Mouse (Mus musculus) retina, adult 2 months (tissue): ENCODE data around the gene Maged1.
"Not testable (repeated sequence)": the region's sequence is repeated elsewhere in the genome, so short reads cannot be mapped to it uniquely, and the experiment has no call there.

Experiments
- DNase-seq: peaks from one replicate; pipeline ENCODE4 v3.0.0-alpha.2; 2012; ENCODE audit warnings: low read depth, low spot score

The Maged1 gene

DNA sequence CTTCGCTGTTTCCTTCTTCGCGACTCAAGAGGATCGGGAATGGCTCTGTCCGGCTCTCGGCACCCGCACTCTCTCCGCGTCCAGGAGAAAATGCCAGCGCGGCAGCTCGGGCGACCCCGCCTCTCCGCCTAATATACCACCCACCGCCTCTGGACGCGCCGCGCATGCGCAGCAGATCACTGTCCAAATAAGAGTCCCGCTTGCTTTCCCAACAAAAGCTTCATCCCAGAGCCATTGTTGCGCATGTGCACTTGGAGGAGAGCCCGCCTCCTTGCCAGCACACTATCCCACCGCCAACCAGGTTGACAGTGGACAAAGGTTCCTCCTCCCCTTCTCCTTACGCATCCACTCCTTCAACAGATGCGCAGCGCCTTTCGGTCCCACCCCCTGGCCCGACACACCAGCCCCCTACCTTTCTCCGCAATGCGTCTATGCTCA lies at the start of gene Maged1:
Gene Maged1, minus strand, starts transcription at position 226 of the 438 bp plus-strand sequence.
- DNase-seq, result peak; percentile 83

GRCm38 (mm10) chrX:94580251-94580650 lies 38.3 kb upstream of the Maged1 start:
- no peak for DNase-seq

DNA sequence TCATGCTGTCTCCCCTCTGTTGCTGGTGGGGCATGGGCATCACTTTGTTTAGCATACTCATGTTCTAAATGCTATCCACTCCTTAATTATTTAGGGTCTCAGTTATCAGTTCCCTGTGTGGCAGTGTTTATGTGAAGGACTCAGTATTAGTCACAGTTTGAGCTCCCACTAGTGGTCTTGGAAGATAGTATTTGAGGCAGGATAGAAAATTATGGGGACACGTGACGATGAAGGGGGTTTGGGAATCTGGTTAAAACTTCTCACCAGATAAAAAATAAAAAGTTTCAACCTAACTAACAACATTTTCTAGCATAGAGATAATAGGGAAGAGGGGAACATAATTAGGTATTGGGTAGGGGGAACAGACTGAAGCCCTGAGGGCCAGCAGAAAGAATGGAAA lies 22.8 kb upstream of the Maged1 start:
- DNase-seq, result no peak

DNA sequence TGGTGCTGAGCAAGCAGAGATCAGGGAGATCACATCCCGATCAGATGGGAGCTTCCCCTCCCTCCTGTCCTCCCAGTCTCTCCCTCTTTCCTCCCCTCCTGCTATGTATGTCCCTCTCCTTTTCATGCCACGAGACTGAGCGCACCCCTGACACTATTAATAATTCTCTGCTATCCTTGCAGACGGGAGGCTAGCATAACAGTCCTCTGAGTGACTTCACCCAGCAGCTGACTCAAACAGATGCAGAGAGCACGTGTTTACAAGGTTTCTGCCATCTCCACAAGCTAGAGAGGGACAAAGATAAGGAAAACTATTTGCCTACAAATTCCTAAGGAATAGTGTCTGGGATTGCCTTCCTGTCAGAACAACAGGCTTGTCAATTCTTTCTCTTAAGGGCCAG lies 20.4 kb upstream of the Maged1 start:
- no peak for DNase-seq

- no peak for DNase-seq
These were observed 6.3 kb upstream of the Maged1 start for GRCm38 (mm10) chrX:94548227-94548626.

GRCm38 (mm10) chrX:94545941-94546340 lies 4.0 kb upstream of the Maged1 start:
- DNase-seq, result no peak

DNA sequence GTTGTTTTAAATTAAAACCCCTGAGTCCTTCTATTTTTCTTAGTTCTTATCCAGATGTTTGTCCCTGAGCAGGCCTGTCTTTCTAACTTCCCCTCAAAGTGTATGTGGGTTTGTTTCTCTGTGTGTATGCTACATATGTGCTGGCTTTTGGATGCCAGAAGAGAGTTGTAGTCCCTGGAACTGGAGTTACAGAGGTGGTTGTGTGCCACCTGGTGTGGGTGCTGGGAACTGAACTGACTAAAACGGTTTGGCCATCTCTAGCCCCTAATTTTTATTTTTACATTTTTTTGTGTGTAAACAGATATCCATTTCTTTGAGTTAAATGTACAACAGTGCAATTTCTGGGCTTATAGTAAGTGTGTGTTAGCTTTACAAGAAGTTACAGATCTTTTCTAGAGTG lies 3.0 kb upstream of the Maged1 start:
- DNase-seq, result no peak

DNA sequence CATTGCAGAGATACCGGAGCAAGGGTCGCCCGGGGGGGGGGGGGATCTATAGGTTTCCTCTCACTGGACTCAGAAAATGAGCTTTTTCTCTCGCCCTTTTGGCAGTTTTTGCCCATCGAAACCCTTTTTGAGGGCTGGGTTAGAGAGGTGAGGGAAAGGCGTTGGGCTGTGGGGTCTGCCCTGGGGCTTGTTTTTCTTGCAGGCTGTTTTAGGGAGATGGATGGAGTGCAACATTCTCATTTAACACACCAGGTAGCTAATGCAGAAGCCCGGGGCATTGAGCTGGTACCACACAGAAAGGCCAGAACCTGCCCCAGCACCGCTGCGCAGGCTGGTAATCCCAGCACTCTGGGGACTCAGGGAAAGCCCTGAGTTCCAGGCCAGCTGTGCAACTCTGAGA lies 593 bp upstream of the Maged1 start:
- no peak for DNase-seq

- no peak for DNase-seq
These were observed 737 bp downstream of the Maged1 start for GRCm38 (mm10) chrX:94541206-94541605.

- no peak for DNase-seq
These were observed 1.4 kb downstream of the Maged1 start for GRCm38 (mm10) chrX:94540341-94541201.

DNA sequence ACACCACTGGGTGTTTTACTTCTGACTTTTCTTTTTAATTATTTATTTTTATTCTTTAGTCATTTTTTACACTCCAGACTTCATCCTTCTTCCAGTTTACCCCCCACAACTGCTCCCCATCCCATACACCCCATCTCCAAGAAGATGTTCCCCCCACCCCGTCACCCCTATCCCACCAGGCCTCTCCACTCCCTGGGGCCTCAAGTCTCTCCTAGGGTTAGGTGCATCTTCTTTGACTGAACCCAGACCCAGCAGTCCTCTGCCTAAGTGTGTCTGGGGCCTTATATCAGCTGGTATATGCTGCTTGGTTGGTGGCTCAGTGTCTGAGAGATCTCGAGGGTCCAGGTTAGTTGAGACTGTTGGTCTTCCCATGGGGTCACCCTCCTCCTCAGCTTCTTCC lies 7.6 kb downstream of the Maged1 start:
- no peak for DNase-seq

DNA sequence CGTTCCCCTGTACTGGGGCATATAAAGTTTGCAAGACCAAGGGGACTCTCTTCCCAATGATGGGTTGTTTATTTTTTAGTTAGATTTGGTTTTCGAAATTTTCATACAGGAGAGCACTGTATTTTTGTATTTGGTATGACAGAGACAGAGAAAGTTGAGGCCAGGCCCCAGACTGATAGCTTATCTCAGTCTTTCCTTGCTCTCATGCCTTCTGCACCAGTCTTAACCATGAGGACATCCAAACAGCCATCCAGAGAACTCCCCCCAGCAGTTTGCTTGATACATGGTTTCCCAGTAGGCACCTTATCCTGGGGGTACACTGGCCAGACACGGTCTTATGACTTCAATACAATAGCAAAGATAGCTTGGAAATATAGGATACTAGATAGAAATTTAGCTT lies 11.6 kb downstream of the Maged1 start:
- no peak for DNase-seq

DNA sequence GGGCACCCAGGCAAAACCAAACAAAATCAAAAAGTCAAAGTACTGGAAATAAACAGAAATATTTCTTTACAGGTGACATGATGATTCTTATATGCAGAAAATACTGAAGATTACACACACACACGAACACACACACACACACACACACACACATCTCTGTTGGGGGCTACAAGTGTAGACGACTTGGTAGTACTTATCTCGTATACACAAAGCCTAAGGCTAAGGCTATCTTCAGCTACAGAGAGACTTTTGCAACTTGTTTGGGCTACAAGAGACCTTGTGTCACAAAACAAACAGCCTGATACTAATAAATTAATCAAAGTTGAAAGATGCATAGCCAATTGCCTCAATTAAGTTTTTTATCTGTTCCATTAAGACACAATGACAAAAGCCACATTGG lies 19.8 kb downstream of the Maged1 start:
- no peak for DNase-seq

GRCm38 (mm10) chrX:94508442-94508819 lies 33.5 kb downstream of the Maged1 start:
- no peak for DNase-seq

- DNase-seq, result not testable (repeated sequence)
These were observed 34.1 kb downstream of the Maged1 start for GRCm38 (mm10) chrX:94507698-94508441.

DNA sequence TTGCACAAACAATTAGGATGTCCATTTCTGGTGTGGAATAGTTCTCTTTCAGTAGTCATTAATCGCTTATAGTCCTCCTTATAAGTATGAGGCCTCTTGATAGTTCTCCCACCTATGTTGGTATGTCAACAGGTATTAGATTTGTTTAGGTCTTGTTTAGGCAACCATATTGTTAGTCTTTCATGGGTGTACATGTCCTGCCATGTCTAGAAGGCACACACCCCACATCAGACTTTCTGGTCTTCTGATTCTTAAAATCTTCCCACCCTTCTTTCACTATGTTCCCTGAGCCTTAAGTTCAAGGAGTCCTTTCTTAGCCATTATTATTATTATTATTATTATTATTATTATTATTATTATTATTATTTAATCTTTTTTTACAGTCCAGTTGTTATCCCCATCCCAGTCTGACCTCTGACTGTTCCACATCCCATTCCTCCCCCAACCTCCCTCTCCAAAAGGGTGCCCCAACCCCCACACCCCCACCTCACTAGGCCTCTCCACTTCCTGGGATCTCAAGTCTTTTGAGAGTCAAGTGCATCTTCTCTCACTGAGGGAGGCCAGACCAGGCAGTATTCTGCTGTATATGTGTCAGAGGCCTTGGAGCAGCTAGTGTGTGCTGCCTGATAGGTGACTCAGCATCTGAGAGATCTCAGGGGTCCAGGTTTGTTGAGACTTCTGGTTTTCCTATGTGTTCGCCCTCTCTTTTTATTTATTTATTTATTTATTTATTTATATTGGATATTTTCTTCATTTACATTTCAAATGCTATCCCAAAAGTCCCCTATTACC lies 55.7 kb downstream of the Maged1 start:
- DNase-seq, result no peak
